Mouse (Mus musculus): ENCODE measurements at regions not wholly inside any gene's neighbourhood (a gene's known extent, or its start where the extent isn't known, plus 50 kb on each side); places are given as distances from the start of the nearest gene placed in this dataset.
A peak's percentile ranks its signal among the peaks of the same experiment; 100 is the strongest.

GRCm38 (mm10) chr5:141054991-141055390 lies 54.6 kb upstream of the Card11 start:
- no peak for DNase-seq (ENCODE audit: low spot score)

- DNase-seq (ENCODE audit: low spot score): no peak
These were observed 55.4 kb upstream of the Card11 start for GRCm38 (mm10) chr5:141055596-141056343.

- no peak for DNase-seq (ENCODE audit: low spot score)
These were observed 57.8 kb upstream of the Card11 start for GRCm38 (mm10) chr5:141058141-141058540.

- DNase-seq (ENCODE audit: low spot score): no peak
These were observed 58.5 kb upstream of the Card11 start for GRCm38 (mm10) chr5:141058863-141059262.

- DNase-seq (ENCODE audit: low spot score): no peak
These were observed 61.8 kb upstream of the Card11 start for GRCm38 (mm10) chr5:141062144-141062543.

- DNase-seq (ENCODE audit: low spot score): no peak
These were observed 67.2 kb upstream of the Card11 start for GRCm38 (mm10) chr5:141067561-141067960.

- DNase-seq (ENCODE audit: low spot score): no peak
These were observed 74.1 kb upstream of the Card11 start for GRCm38 (mm10) chr5:141074457-141074856.

- no peak for DNase-seq (ENCODE audit: low spot score)
These were observed 75.8 kb upstream of the Card11 start for GRCm38 (mm10) chr5:141076158-141076557.

- no peak for DNase-seq (ENCODE audit: low spot score)
These were observed 76.6 kb upstream of the Card11 start for GRCm38 (mm10) chr5:141076942-141077341.

- DNase-seq (ENCODE audit: low spot score): no peak
These were observed 80.5 kb upstream of the Card11 start for GRCm38 (mm10) chr5:141080896-141081295.

GRCm38 (mm10) chr5:141084056-141084730 lies 83.8 kb upstream of the Card11 start:
- no peak for DNase-seq (ENCODE audit: low spot score)

- DNase-seq (ENCODE audit: low spot score): no peak
These were observed 84.4 kb upstream of the Card11 start for GRCm38 (mm10) chr5:141084746-141085145.

GRCm38 (mm10) chr5:141091676-141092075 lies 91.3 kb upstream of the Card11 start:
- DNase-seq (ENCODE audit: low spot score): no peak

- peak; percentile 47 for DNase-seq (ENCODE audit: low spot score)
These were observed 93.3 kb upstream of the Card11 start for GRCm38 (mm10) chr5:141093641-141094040.

GRCm38 (mm10) chr5:141097878-141098277 lies 97.5 kb upstream of the Card11 start:
- no peak for DNase-seq (ENCODE audit: low spot score)

GRCm38 (mm10) chr5:141111666-141112065 lies 111.3 kb upstream of the Card11 start:
- no peak for DNase-seq (ENCODE audit: low spot score)

GRCm38 (mm10) chr5:141115273-141115904 lies 115.0 kb upstream of the Card11 start:
- DNase-seq (ENCODE audit: low spot score): no peak

GRCm38 (mm10) chr5:141115963-141116362 lies 115.6 kb upstream of the Card11 start:
- DNase-seq (ENCODE audit: low spot score): no peak

- DNase-seq (ENCODE audit: low spot score): no peak
These were observed 115.4 kb upstream of the Sdk1 start for GRCm38 (mm10) chr5:141125870-141126269.

GRCm38 (mm10) chr5:141126536-141126935 lies 114.8 kb upstream of the Sdk1 start:
- DNase-seq (ENCODE audit: low spot score): no peak

GRCm38 (mm10) chr5:141131036-141131435 lies 110.3 kb upstream of the Sdk1 start:
- DNase-seq (ENCODE audit: low spot score): no peak

- DNase-seq (ENCODE audit: low spot score): no peak
These were observed 109.4 kb upstream of the Sdk1 start for GRCm38 (mm10) chr5:141131906-141132305.

- no peak for DNase-seq (ENCODE audit: low spot score)
These were observed 105.1 kb upstream of the Sdk1 start for GRCm38 (mm10) chr5:141136239-141136638.
